Mouse (Mus musculus): Measurements from ENCODE around the gene Uts2. TPM values are rescaled to one million over a fixed set of nuclear protein-coding genes. Genes with fewer than 3 reads are reported as not detected.
"Not testable (repeated sequence)": the region's sequence is repeated elsewhere in the genome, so short reads cannot be mapped to it uniquely, and the experiment has no call there.

The Uts2 gene
- polyA plus RNA-seq, 1 experiment from 2014 or later, result not detected

DNA sequence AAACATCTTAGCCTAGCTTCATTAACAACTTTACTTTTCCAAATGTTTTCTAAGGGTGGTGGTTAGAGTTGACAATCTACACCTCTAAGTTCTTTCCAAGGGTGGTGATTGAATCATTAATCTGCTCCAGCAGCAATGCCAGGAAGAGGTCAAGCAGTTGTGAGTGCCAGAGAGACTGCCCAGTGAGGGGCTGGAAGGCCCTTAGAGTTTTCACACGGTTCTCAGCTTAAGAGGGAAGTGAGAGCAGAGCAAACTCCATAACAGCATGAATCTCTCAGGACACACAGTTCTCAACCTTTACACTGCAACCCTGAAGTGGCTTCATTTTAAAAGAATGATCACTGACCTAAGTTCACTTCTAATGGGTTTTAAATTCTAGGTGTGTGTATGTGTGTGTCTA is 21.8 kb upstream of the Uts2 start:
- 17% methylated on average over 1 of the region's 1 CpGs for whole genome bisulfite sequencing
- Histone ChIP-seq H3K9me3 (no peaks in the 10 kb centered on the region), H3K27me3 (replicated peaks) (no peaks in the 10 kb centered on the region), H3K36me3 (no peaks in the 10 kb centered on the region), H3K27ac (no peak overlapping the region), H3K9ac (no peak overlapping the region), H3K4me2 (no peak overlapping the region), H3K4me1 (no peaks in the 10 kb centered on the region), H3K4me3 (replicated peaks) (no peak overlapping the region)
- no peak for ATAC-seq (ENCODE audit: insufficient read depth, low FRiP score, low read depth)

- WGBS, result 84% methylated on average over 21 of the region's 21 CpGs
- no peak for ATAC-seq (ENCODE audit: insufficient read depth, low FRiP score, low read depth)
- H3K36me3 ChIP-seq, result no peaks in the 10 kb centered on the region
- H3K9me3 ChIP-seq, result no peaks in the 10 kb centered on the region
- H3K27ac ChIP-seq, result no peak overlapping the region
- no peaks in the 10 kb centered on the region for H3K27me3 ChIP-seq (replicated peaks)
- H3K4me1 ChIP-seq, result no peaks in the 10 kb centered on the region
- H3K4me3 ChIP-seq (replicated peaks), result no peak overlapping the region
- no peak overlapping the region for H3K9ac ChIP-seq
- no peak overlapping the region for H3K4me2 ChIP-seq
Observed at GRCm38 (mm10) chr4:150978156-150978910, 18.6 kb upstream of the Uts2 start.

DNA sequence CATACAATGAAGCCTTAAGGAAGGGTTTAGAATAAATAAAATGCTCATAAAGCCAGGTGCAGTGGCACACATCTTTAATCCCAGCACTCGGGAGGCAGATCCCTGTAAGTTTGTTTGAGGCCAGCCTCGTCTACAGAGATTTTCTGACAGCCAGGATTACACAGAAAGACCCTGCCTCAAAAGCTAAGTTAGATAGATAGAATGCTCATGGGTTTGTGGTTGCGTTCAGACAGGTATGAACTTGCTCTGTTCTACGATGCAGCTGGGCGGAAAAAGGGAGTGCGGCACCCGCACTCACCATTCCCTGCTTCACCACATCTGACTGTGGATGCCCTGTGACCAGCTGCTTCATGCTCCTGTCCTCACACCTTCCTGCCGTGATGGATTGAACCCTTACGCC is 17.4 kb upstream of the Uts2 start:
- no peak overlapping the region for H3K4me3 ChIP-seq (replicated peaks)
- H3K9ac ChIP-seq, result no peak overlapping the region
- no peak overlapping the region for H3K4me2 ChIP-seq
- ATAC-seq (ENCODE audit: insufficient read depth, low FRiP score, low read depth), result no peak
- no peaks in the 10 kb centered on the region for H3K4me1 ChIP-seq
- H3K36me3 ChIP-seq, result no peaks in the 10 kb centered on the region
- WGBS, result 69% methylated on average over 9 of the region's 9 CpGs
- H3K9me3 ChIP-seq, result no peaks in the 10 kb centered on the region
- H3K27ac ChIP-seq, result no peak overlapping the region
- H3K27me3 ChIP-seq (replicated peaks), result no peaks in the 10 kb centered on the region

- Histone ChIP-seq H3K4me2 (no peak overlapping the region), H3K9ac (no peak overlapping the region), H3K27ac (no peak overlapping the region), H3K9me3 (no peaks in the 10 kb centered on the region), H3K4me1 (no peaks in the 10 kb centered on the region), H3K27me3 (replicated peaks) (no peaks in the 10 kb centered on the region), H3K36me3 (no peaks in the 10 kb centered on the region), H3K4me3 (replicated peaks) (no peak overlapping the region)
- ATAC-seq (ENCODE audit: insufficient read depth, low FRiP score, low read depth), result no peak
- 85% methylated on average over 5 of the region's 5 CpGs for WGBS
Observed at GRCm38 (mm10) chr4:150980153-150980552, 16.7 kb upstream of the Uts2 start.

DNA sequence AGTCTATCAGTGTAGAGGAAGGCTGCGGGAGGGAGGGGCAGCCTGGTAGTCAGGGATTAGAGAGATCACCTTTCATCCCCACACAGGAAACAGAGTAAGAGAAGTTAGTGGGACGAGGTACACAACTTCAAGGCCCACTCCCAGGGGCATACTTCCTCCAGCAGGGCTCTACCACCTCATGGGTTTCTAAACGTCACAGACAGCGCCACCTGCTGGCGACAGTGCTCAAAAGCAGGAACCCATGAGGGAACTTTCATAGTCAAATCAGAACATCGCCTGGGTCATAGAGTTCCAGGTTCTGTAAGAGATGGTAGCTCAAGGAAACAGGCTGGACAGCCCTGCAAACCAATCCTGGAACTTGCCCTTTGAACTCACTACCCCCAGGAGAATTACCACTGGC is 6.7 kb upstream of the Uts2 start:
- ATAC-seq (ENCODE audit: insufficient read depth, low FRiP score, low read depth), result no peak
- no peaks in the 10 kb centered on the region for H3K9me3 ChIP-seq
- no peaks in the 10 kb centered on the region for H3K36me3 ChIP-seq
- H3K4me3 ChIP-seq (replicated peaks), result no peak overlapping the region
- H3K27me3 ChIP-seq (replicated peaks), result no peaks in the 10 kb centered on the region
- 51% methylated on average over 6 of the region's 6 CpGs for WGBS
- H3K27ac ChIP-seq, result no peak overlapping the region
- no peak overlapping the region for H3K9ac ChIP-seq
- no peaks in the 10 kb centered on the region for H3K4me1 ChIP-seq
- H3K4me2 ChIP-seq, result no peak overlapping the region

- no peaks in the 10 kb centered on the region for H3K4me1 ChIP-seq
- H3K9ac ChIP-seq, result no peak overlapping the region
- H3K27ac ChIP-seq, result no peak overlapping the region
- no peaks in the 10 kb centered on the region for H3K27me3 ChIP-seq (replicated peaks)
- WGBS, result 89% methylated on average over 9 of the region's 9 CpGs
- H3K4me3 ChIP-seq (replicated peaks), result no peak overlapping the region
- H3K9me3 ChIP-seq, result no peaks in the 10 kb centered on the region
- no peak for ATAC-seq (ENCODE audit: insufficient read depth, low FRiP score, low read depth)
- H3K36me3 ChIP-seq, result no peaks in the 10 kb centered on the region
- no peak overlapping the region for H3K4me2 ChIP-seq
Observed at GRCm38 (mm10) chr4:150998626-150999025, 1.7 kb downstream of the Uts2 start.

DNA sequence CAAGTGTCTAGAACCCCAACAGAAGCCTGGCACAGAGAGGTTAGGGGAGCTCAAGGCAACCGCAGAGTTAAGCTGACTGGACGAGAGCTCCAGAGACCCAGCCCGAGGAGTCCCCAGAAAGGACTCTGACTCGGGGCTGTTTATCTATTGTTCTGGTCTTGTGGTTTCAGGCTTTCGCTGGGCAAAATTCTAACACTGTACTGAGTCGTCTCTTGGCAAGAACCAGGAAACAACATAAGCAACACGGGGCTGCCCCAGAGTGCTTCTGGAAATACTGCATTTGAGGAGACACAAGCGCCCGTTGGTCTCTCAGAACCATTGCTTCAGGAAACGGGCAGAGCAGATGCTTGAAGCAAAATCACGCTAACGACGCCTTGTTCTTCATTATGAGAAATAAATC is 4.5 kb downstream of the Uts2 start:
- H3K27me3 ChIP-seq (replicated peaks), result no peaks in the 10 kb centered on the region
- no peak overlapping the region for H3K4me2 ChIP-seq
- H3K27ac ChIP-seq, result no peak overlapping the region
- no peak overlapping the region for H3K9ac ChIP-seq
- H3K36me3 ChIP-seq, result no peaks in the 10 kb centered on the region
- H3K9me3 ChIP-seq, result no peaks in the 10 kb centered on the region
- no peak overlapping the region for H3K4me3 ChIP-seq (replicated peaks)
- ATAC-seq (ENCODE audit: insufficient read depth, low FRiP score, low read depth), result no peak
- no peaks in the 10 kb centered on the region for H3K4me1 ChIP-seq
- 29% methylated on average over 13 of the region's 13 CpGs for WGBS

DNA sequence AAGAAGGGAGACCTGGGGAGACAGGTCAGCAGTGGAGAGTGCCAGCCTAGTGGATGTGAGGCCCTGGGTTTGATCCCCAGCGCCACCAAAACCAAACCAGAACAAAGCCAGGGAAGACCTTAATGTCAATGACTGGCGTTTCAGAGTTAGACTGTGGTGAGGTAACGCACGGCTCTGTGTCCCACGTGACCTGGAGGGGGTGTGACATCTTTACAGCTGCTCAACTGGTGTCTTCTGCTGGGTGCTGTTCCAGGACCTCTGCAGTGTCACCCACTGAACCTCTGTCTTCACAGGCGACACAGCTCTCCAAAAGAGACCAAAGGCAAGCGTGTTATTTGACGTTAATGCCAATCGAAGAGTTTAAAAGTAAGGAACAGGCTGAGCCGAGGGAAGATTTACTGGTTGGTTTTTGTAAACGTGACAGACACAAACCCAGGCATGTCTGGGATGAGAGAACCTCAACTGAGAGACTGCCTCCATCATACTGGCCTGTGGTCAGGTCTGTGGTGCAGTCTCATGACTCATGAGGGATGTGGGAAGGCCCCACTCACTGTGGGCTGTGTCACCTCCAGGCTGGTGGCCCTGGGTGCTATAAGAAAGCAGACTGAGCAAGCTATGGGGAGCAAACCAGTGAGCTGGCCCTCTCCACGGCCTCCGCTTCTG is 8.9 kb downstream of the Uts2 start:
- 89% methylated on average over 13 of the region's 13 CpGs for WGBS
- no peaks in the 10 kb centered on the region for H3K36me3 ChIP-seq
- no peak overlapping the region for H3K4me2 ChIP-seq
- no peak for ATAC-seq (ENCODE audit: insufficient read depth, low FRiP score, low read depth)
- no peaks in the 10 kb centered on the region for H3K9me3 ChIP-seq
- no peaks in the 10 kb centered on the region for H3K27me3 ChIP-seq (replicated peaks)
- H3K4me3 ChIP-seq (replicated peaks), result no peak overlapping the region
- H3K27ac ChIP-seq, result no peak overlapping the region
- H3K9ac ChIP-seq, result no peak overlapping the region
- no peaks in the 10 kb centered on the region for H3K4me1 ChIP-seq

DNA sequence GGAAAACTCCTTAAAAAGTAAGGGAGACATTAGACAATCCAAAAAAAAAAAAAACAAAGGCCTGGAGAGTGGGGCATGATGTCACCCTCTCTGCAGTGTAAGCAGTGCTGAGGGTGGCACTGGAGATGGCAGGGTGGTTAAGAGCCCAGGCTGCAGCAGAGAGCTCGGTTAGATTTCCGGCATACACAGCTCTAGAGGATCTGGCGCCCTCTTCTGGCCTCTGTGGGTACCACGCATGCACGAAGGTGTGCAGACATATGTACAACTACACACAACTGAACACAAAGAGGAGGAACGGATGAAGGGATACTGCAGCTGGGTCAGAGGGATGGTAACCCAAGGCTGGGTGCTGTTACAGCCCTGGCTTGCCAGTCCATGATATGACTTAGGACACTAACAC is 10.0 kb downstream of the Uts2 start:
- Histone ChIP-seq H3K9me3 (no peaks in the 10 kb centered on the region), H3K4me1 (no peaks in the 10 kb centered on the region), H3K27me3 (replicated peaks) (no peaks in the 10 kb centered on the region), H3K4me2 (no peak overlapping the region), H3K9ac (no peak overlapping the region), H3K4me3 (replicated peaks) (no peak overlapping the region), H3K36me3 (0 out of 2 replicates have a peak, but pooled peaks cover under 1% of the 10 kb centered on the region), H3K27ac (no peak overlapping the region)
- WGBS, result 61% methylated on average over 6 of the region's 6 CpGs
- ATAC-seq (ENCODE audit: insufficient read depth, low FRiP score, low read depth), result no peak

DNA sequence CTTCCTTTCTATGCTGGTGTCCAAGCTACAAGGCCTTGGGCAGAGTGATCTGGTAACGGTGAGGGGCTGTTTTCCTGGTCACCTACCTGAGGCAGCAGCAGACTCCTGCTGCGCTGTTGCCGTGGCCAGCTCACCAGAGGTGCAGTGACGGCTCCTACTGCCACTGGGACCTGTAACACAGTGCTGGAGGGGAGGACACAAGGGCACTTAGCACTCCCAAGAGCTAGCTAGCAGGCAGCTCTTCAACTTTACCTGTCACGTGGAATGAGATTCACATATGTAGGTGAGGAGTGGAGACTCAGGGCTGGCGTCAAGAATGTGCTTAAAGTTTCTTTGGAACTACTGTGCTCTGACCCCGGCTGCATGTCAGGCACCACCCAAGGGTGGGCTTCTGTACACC is 13.4 kb downstream of the Uts2 start:
- ATAC-seq (ENCODE audit: insufficient read depth, low FRiP score, low read depth), result no peak
- 85% methylated on average over 7 of the region's 7 CpGs for WGBS
- Histone ChIP-seq H3K9ac (no peak overlapping the region), H3K4me1 (no peaks in the 10 kb centered on the region), H3K36me3 (0 out of 2 replicates have a peak, but pooled peaks cover 4% of the 10 kb centered on the region), H3K4me3 (replicated peaks) (no peak overlapping the region), H3K4me2 (no peak overlapping the region), H3K27ac (no peak overlapping the region), H3K9me3 (no peaks in the 10 kb centered on the region), H3K27me3 (replicated peaks) (no peaks in the 10 kb centered on the region)

GRCm38 (mm10) chr4:151015946-151016345 is 19.0 kb downstream of the Uts2 start:
- Histone ChIP-seq H3K4me1 (no peaks in the 10 kb centered on the region), H3K4me3 (replicated peaks) (no peak overlapping the region), H3K4me2 (no peak overlapping the region), H3K27ac (no peak overlapping the region), H3K9ac (no peak overlapping the region), H3K36me3 (peaks cover 8% of the 10 kb centered on the region; the same call in 1 of the 2 replicates), H3K9me3 (no peaks in the 10 kb centered on the region), H3K27me3 (replicated peaks) (no peaks in the 10 kb centered on the region)
- WGBS, result 81% methylated on average over 10 of the region's 10 CpGs
- no peak for ATAC-seq (ENCODE audit: insufficient read depth, low FRiP score, low read depth)

DNA sequence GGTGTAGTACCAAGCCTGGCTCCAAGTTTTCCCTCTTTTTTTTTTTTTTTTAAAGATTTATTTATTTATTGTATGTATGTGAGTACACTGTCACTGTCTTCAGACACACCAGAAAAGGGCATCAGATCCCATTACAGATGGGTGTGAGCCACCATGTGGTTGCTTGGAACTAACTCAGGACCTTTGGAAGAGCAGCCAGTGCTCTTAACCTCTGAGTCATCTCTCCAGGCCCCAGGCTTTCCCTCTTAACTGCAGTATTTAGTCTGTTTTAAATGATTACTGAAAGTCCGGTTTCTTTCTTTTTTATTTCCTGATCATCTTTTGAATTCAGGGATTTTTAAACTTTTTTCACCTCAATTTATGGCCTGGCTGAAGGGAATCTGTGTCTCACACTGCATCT is 20.5 kb downstream of the Uts2 start:
- H3K9ac ChIP-seq; ATAC-seq (ENCODE audit: insufficient read depth, low FRiP score, low read depth); H3K27me3 ChIP-seq (replicated peaks); H3K4me3 ChIP-seq (replicated peaks); H3K4me1 ChIP-seq; H3K9me3 ChIP-seq; H3K36me3 ChIP-seq; H3K27ac ChIP-seq; H3K4me2 ChIP-seq: not testable (repeated sequence)
- WGBS, result 95% methylated on average over 1 of the region's 1 CpGs
